Mouse (Mus musculus): ENCODE results near the gene Hps1. TPM values are rescaled to one million over a fixed set of nuclear protein-coding genes. Genes with fewer than 3 reads are reported as not detected.

Hps1 gene
- 7.8 TPM for polyA plus RNA-seq (2012; fragmentation: generic; extraction: Trizol)
- long read RNA-seq, experiment 1, partial matches to known transcripts, result 7 of 12 reads
- long read RNA-seq, experiment 1, other reads (novel, unspliced or antisense), result 4 of 12 reads
- long read RNA-seq, experiment 2, transcript Hps1-208 (20 exons, 2,847 nt), result major isoform, 45 of 109 reads
- long read RNA-seq, experiment 2, partial matches to known transcripts, result 19 of 109 reads
- long read RNA-seq, experiment 2, other reads (novel, unspliced or antisense), result 38 of 109 reads

- H3K79me2 ChIP-seq (ENCODE audit: control insufficient read depth, insufficient read depth), result no peaks in the 10 kb centered on the region
- H3K27me3 ChIP-seq (ENCODE audit: control insufficient read depth, insufficient read depth, insufficient read length), result no peaks in the 10 kb centered on the region
- H3K36me3 ChIP-seq (ENCODE audit: control insufficient read depth, insufficient read depth), result no peaks in the 10 kb centered on the region
- H3K79me3 ChIP-seq (ENCODE audit: low read depth), result no peaks in the 10 kb centered on the region
- TF ChIP-seq CEBPB (IDR thresholded peaks at IDR 0.05; ENCODE audit: low read depth), result no peak
- TF ChIP-seq MYOG (IDR thresholded peaks at IDR 0.05; ENCODE audit: control insufficient read depth, extremely low read depth, insufficient read length), result no peak
- no peak for TF ChIP-seq MYOD1 (IDR thresholded peaks at IDR 0.05; ENCODE audit: control insufficient read depth, insufficient read length, low read depth)
- peak; percentile 93 for TF ChIP-seq USF1 (IDR thresholded peaks at IDR 0.05; ENCODE audit: low read depth)
- peak; percentile 16 for TF ChIP-seq CTCF (IDR thresholded peaks at IDR 0.05; ENCODE audit: control insufficient read depth, insufficient read depth, insufficient read length)
- no peak for TF ChIP-seq MAX (IDR thresholded peaks at IDR 0.05)
- no peak for TF ChIP-seq FOSL1 (IDR thresholded peaks at IDR 0.05; ENCODE audit: insufficient read depth, low read length, poor library complexity, severe bottlenecking)
- peak within 1 kb of the TSS; percentile 36 for H3K4me3 ChIP-seq (ENCODE audit: insufficient read depth, poor library complexity, severe bottlenecking)
- H3ac ChIP-seq (ENCODE audit: control insufficient read depth, insufficient read length, low read depth), result peak within 1 kb of the TSS; percentile 54
Measured at GRCm38 (mm10) chr19:42779531-42780155, at the start of gene Hps1. TSS of gene Hps1 (minus strand) at chr19:42779978.

- Histone ChIP-seq H3K79me2 (ENCODE audit: control insufficient read depth, insufficient read depth) (no peaks in the 10 kb centered on the region), H3K27me3 (ENCODE audit: control insufficient read depth, insufficient read depth, insufficient read length) (no peaks in the 10 kb centered on the region), H3ac (ENCODE audit: control insufficient read depth, insufficient read length, low read depth) (no peak overlapping the region), H3K36me3 (ENCODE audit: control insufficient read depth, insufficient read depth) (no peaks in the 10 kb centered on the region), H3K79me3 (ENCODE audit: low read depth) (no peaks in the 10 kb centered on the region), H3K4me3 (ENCODE audit: insufficient read depth, poor library complexity, severe bottlenecking) (no peak overlapping the region)
- TF ChIP-seq CTCF (IDR thresholded peaks at IDR 0.05; ENCODE audit: control insufficient read depth, insufficient read depth, insufficient read length) (no peak), USF1 (IDR thresholded peaks at IDR 0.05; ENCODE audit: low read depth) (no peak), MYOG (IDR thresholded peaks at IDR 0.05; ENCODE audit: control insufficient read depth, extremely low read depth, insufficient read length) (no peak)
Measured at GRCm38 (mm10) chr19:42829196-42829595, 49.4 kb upstream of the Hps1 start.

GRCm38 (mm10) chr19:42827843-42828242, 48.1 kb upstream of the Hps1 start:
- TF ChIP-seq CEBPB (IDR thresholded peaks at IDR 0.05; ENCODE audit: low read depth) (no peak), FOSL1 (IDR thresholded peaks at IDR 0.05; ENCODE audit: insufficient read depth, low read length, poor library complexity, severe bottlenecking) (no peak), MYOD1 (IDR thresholded peaks at IDR 0.05; ENCODE audit: control insufficient read depth, insufficient read length, low read depth) (no peak), USF1 (IDR thresholded peaks at IDR 0.05; ENCODE audit: low read depth) (no peak), MAX (IDR thresholded peaks at IDR 0.05) (no peak)
- Histone ChIP-seq H3K79me2 (ENCODE audit: control insufficient read depth, insufficient read depth) (no peaks in the 10 kb centered on the region), H3K79me3 (ENCODE audit: low read depth) (no peaks in the 10 kb centered on the region), H3K4me3 (ENCODE audit: insufficient read depth, poor library complexity, severe bottlenecking) (no peak overlapping the region), H3K27me3 (ENCODE audit: control insufficient read depth, insufficient read depth, insufficient read length) (no peaks in the 10 kb centered on the region), H3K36me3 (ENCODE audit: control insufficient read depth, insufficient read depth) (no peaks in the 10 kb centered on the region), H3ac (ENCODE audit: control insufficient read depth, insufficient read length, low read depth) (no peak overlapping the region)

- Histone ChIP-seq H3K79me3 (ENCODE audit: low read depth) (no peaks in the 10 kb centered on the region), H3ac (ENCODE audit: control insufficient read depth, insufficient read length, low read depth) (no peak overlapping the region), H3K4me3 (ENCODE audit: insufficient read depth, poor library complexity, severe bottlenecking) (no peak overlapping the region), H3K27me3 (ENCODE audit: control insufficient read depth, insufficient read depth, insufficient read length) (no peaks in the 10 kb centered on the region), H3K79me2 (ENCODE audit: control insufficient read depth, insufficient read depth) (no peaks in the 10 kb centered on the region), H3K36me3 (ENCODE audit: control insufficient read depth, insufficient read depth) (no peaks in the 10 kb centered on the region)
- no peak for TF ChIP-seq USF1 (IDR thresholded peaks at IDR 0.05; ENCODE audit: low read depth)
- TF ChIP-seq FOSL1 (IDR thresholded peaks at IDR 0.05; ENCODE audit: insufficient read depth, low read length, poor library complexity, severe bottlenecking), result no peak
- TF ChIP-seq CTCF (IDR thresholded peaks at IDR 0.05; ENCODE audit: control insufficient read depth, insufficient read depth, insufficient read length), result no peak
- no peak for TF ChIP-seq MAX (IDR thresholded peaks at IDR 0.05)
- no peak for TF ChIP-seq CEBPB (IDR thresholded peaks at IDR 0.05; ENCODE audit: low read depth)
- no peak for TF ChIP-seq MYOD1 (IDR thresholded peaks at IDR 0.05; ENCODE audit: control insufficient read depth, insufficient read length, low read depth)
Measured at GRCm38 (mm10) chr19:42820109-42820508, 40.3 kb upstream of the Hps1 start.

- no peak for TF ChIP-seq CTCF (IDR thresholded peaks at IDR 0.05; ENCODE audit: control insufficient read depth, insufficient read depth, insufficient read length)
- TF ChIP-seq USF1 (IDR thresholded peaks at IDR 0.05; ENCODE audit: low read depth), result no peak
- TF ChIP-seq CEBPB (IDR thresholded peaks at IDR 0.05; ENCODE audit: low read depth), result no peak
- TF ChIP-seq MAX (IDR thresholded peaks at IDR 0.05), result no peak
- no peak for TF ChIP-seq MYOD1 (IDR thresholded peaks at IDR 0.05; ENCODE audit: control insufficient read depth, insufficient read length, low read depth)
- no peak for TF ChIP-seq MYOG (IDR thresholded peaks at IDR 0.05; ENCODE audit: control insufficient read depth, extremely low read depth, insufficient read length)
- no peak for TF ChIP-seq FOSL1 (IDR thresholded peaks at IDR 0.05; ENCODE audit: insufficient read depth, low read length, poor library complexity, severe bottlenecking)
- H3K36me3 ChIP-seq (ENCODE audit: control insufficient read depth, insufficient read depth), result no peaks in the 10 kb centered on the region
- H3K27me3 ChIP-seq (ENCODE audit: control insufficient read depth, insufficient read depth, insufficient read length), result no peaks in the 10 kb centered on the region
- H3ac ChIP-seq (ENCODE audit: control insufficient read depth, insufficient read length, low read depth), result no peak overlapping the region
- H3K79me2 ChIP-seq (ENCODE audit: control insufficient read depth, insufficient read depth), result no peaks in the 10 kb centered on the region
- H3K79me3 ChIP-seq (ENCODE audit: low read depth), result no peaks in the 10 kb centered on the region
- no peak overlapping the region for H3K4me3 ChIP-seq (ENCODE audit: insufficient read depth, poor library complexity, severe bottlenecking)
Measured at GRCm38 (mm10) chr19:42817761-42818160, 38.0 kb upstream of the Hps1 start.

- Histone ChIP-seq H3ac (ENCODE audit: control insufficient read depth, insufficient read length, low read depth) (no peak overlapping the region), H3K4me3 (ENCODE audit: insufficient read depth, poor library complexity, severe bottlenecking) (no peak overlapping the region), H3K36me3 (ENCODE audit: control insufficient read depth, insufficient read depth) (no peaks in the 10 kb centered on the region), H3K27me3 (ENCODE audit: control insufficient read depth, insufficient read depth, insufficient read length) (no peaks in the 10 kb centered on the region), H3K79me3 (ENCODE audit: low read depth) (no peaks in the 10 kb centered on the region), H3K79me2 (ENCODE audit: control insufficient read depth, insufficient read depth) (no peaks in the 10 kb centered on the region)
- no peak for TF ChIP-seq MYOG (IDR thresholded peaks at IDR 0.05; ENCODE audit: control insufficient read depth, extremely low read depth, insufficient read length)
Measured at GRCm38 (mm10) chr19:42816261-42816660, 36.5 kb upstream of the Hps1 start.

Data from C2C12 (cell line).